Mouse (Mus musculus) left cerebral cortex, postnatal 25 days (tissue): ENCODE measurements around the gene Rac1. TPM values are rescaled to one million over a fixed set of nuclear protein-coding genes. Genes with fewer than 3 reads are reported as not detected.
A peak's percentile ranks its signal among the peaks of the same experiment; 100 is the strongest.
"Not testable (repeated sequence)": the region's sequence is repeated elsewhere in the genome, so short reads cannot be mapped to it uniquely, and the experiment has no call there.

Source experiments
- DNase-seq, 2 experiments: peaks; one replicate each; pipeline ENCODE4 v3.0.0; 2022; ENCODE audit warnings: low spot score in 2 of 2, mixed read lengths in 1 of 2
- intact Hi-C: fragments of 180-260 bp; cut with DNase I; formaldehyde crosslinking; loops from one replicate; pipeline ENCODE4 v1.15.1; 2025
- total RNA-seq, 2 experiments: library from RNA; stranded (reverse); gene quantifications; 2 replicates each; pipeline ENCODE4 v1.2.3; 2021

Rac1 gene
- total RNA-seq, 2 experiments from 2014 or later = 354 to 378 TPM

DNA sequence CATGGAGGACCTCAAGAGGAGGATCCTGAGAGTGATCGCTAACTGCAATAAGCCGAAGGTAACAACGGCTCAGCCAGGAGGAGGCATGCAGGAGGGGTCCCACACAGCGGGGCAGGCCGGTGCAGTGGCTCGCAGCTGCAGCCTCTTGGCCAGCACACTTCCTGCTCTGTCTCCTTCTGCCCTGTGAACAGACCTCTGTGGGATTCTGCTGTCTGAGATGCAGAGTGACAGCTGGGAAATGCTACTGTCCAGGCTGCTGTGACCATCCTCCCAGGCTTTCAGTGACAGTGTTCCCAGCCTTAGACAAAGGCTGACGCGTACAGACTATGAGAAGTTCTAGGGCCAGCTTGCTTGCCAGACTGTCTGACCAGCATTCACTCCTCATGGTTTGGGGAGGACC is 26.7 kb downstream of the Rac1 start:
- intact Hi-C loops = no loop called here
- no peak for DNase-seq

DNA sequence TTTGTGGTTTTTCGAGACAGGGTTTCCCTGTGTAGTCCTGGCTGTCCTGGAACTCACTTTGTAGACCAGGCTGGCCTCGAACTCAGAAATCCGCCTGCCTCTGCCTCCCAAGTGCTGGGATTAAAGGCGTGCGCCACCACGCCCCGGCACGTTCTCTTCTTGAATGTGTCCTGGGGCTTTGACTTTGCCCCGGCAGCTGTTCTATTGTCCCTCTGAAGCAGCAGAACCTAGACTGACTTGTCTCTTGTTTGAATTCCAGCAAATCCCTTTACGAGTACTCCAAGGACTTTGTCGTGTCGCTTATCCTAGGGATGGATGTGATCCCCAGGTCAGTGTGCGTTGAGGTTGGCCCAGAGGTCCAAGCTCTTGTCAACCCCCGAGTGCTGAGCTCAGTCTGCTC is 27.1 kb downstream of the Rac1 start:
- DNase-seq, intact Hi-C loops: not testable (repeated sequence)

DNA sequence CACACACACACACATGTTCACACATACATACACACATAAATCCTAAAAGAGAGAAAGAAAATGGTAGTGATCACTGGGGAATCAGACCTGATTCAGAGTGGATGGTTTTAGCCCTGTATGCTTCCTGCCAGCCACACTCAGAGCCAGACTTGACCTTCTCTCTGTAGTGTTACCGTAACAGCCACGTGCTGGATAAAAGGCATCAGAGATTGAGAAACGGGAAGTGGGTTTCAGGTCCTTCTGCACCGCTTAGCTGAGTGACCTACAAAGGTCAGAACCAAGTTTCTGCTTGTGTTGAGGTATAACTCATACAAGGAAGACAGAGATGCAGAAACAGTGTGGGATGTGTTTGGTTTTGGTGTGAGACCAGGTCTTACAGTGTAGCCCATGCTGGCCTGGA is 28.1 kb downstream of the Rac1 start:
- no peak for DNase-seq
- intact Hi-C loops = no loop called here

DNA sequence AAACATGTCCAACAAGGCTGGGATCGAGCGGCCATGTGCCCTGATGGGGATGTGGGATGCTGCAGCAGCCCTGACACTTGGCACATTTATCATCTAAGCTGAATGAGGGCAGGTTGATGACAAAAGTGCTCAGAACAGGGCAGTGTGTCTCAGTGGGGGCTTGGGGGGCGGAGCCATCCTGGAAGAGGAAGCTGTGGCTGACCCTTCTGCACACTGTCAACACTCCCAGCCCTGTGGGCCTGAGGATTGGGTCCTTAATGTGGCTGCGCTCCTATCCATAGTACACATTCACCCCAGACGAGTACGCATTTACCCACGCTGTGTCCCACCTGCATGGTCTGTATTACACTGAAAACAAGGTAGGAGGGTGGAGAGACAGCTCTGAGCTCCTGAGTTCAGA is 28.6 kb downstream of the Rac1 start:
- intact Hi-C loops = no loop called here
- DNase-seq = no peak

DNA sequence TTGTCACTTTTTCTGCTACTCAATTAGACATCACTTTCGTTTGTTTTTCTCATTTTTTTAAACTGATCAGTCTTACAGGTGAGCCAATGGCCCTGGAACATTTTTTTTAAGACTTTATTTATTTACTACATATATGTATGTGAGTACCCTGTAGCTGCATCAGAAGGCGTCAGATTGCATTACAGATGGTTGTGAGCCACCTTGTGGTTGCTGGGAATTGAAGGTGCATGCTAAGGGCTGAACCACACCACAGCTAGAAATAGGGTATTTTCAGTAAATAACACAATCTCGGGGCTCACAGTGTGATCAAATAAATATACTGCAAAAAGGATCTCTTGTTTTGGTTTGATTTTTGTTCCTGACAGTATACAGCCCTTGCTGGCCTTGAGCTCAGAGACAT is 30.4 kb downstream of the Rac1 start:
- no peak for DNase-seq

GRCm38 (mm10) chr5:143495708-143496107 is 32.1 kb downstream of the Rac1 start:
- intact Hi-C loops = no loop called here
- no peak for DNase-seq

More for the DNA sequence above, 30.4 kb downstream of the Rac1 start:
- intact Hi-C loops = no loop called here

DNA sequence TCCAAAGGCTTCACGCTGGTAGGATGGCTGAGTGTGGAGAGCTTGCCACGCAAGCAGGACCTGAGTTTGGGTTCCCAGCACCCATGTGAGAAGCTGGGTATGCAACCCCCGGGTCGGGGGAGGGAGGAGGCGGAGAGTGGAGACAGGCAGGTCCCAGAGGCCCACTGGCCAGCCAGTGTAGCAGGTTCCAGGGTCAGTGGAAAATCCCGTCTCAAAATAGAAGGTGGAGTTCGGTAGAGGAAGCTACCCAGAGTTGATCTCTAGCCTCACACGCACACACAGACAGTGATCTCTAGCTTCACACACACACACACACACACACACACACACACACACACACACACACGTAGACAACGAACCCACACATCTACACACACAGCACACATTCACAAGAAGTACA is 34.7 kb downstream of the Rac1 start:
- no peak for DNase-seq
- intact Hi-C loops = no loop called here

- DNase-seq = no peak
- intact Hi-C loops = no loop called here
Observed at GRCm38 (mm10) chr5:143491736-143492135, 36.1 kb downstream of the Rac1 start.

DNA sequence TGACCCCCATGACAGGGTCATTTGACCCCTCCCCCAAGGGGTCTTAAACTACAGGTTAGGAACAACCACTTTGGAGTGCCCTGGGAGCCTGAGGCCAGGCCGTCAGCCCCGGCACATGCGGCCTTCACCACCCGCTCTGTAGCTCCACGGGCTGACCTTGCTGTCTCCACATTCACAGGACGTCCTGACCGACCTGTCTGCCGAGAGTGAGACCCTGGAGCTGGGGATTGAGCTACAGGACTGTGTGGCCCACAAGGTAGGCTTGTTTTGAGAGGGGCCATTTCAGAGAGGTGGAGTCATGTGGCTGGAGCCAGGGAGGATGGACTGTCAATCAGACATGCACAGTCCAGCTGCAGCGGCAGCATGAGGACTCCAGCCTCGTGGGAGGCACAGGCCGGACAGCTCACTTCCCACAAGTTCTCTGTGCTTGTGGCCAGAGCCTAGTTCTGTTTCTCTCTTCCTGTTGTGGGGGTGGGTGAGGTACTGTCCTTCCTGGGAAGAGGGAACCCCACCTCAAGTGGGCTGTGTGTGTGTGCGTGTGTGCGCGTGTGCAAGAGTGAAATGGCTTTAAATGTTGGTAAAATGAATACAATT is 38.0 kb downstream of the Rac1 start:
- DNase-seq = no peak
- intact Hi-C loops = no loop called here

DNA sequence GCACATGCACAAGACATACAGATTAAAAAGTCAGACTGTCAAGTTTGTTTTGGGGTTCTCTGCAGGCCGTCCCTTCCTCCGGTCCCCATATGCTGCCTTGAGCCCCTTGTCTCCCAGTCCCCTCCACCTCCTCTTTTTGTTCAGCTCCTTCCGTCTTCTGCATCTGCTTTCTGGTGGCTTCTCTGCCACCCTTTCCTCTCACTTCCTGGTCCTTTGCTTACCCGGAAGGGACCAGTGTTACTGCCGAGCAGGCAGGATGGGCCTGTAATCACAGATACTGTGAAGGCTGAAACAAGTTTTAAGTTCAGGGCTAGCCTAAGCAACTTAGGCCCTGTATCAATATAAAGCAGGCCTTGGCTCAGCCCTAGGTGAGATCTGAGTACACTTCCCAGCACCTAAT is 39.8 kb downstream of the Rac1 start:
- intact Hi-C loops = no loop called here
- DNase-seq = no peak

DNA sequence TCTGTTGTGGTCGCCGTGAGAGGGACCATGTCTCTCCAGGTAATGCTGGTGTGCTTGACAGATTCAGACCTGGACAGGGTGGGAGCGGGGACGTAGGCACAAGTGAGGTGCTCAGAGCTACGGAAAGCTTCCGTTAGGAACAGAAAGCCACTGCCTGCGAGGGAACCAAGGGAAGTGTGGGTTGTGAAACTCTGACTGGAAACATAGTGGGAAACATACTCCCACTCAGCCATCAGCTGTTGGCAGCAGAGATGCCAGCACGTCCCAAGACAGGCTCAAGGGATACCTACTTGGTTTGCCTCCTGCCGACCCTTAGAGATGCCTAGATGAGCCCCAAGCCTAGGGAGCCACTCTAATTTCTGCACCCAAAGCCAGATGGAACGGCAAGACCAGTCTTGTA is 40.6 kb downstream of the Rac1 start:
- peak in 1 of 2 experiments; percentile 51 for DNase-seq
- intact Hi-C loops = no loop called here

DNA sequence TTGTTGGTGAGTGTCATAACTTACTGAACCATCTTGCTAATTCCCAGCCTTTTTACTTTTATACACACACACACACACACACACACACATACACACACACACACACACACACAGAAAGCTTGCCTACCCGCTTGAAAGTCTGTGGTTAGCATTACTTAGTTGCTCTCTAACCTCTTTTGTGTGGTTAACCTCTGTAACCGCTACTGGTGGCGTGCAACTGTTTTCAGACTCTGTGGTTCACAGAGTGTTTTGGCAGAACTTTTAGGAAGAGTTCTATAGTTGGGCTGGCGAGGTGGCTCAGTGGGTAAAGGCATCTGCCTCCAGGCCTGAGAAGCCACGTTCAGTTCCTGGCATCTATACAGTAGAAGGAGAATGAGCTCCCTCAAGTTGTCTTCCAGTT is 42.9 kb downstream of the Rac1 start:
- no peak for DNase-seq
- intact Hi-C loops = no loop called here

DNA sequence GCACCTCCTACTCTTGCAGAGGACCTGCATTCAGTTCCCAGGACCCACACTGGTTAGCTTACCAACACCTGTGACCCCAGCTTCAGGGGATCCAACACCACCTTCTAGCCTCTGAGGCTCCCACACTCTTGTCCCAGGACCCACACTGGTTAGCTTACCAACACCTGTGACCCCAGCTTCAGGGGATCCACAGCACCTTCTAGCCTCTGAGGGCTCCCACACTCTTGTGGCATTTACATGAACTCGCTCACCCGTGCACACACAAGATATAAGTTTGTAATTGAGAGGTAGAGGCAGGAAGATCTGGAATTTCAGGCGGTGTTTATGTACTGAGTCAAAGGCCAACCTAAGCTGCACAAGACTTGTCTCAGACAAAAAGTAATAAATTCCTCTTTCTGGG is 49.9 kb downstream of the Rac1 start:
- intact Hi-C loops = loop anchor here (10.0 kb wide), 1 partner anchor 513 kb away; the partner anchor contains the start of gene Fscn1
- no peak for DNase-seq

DNA sequence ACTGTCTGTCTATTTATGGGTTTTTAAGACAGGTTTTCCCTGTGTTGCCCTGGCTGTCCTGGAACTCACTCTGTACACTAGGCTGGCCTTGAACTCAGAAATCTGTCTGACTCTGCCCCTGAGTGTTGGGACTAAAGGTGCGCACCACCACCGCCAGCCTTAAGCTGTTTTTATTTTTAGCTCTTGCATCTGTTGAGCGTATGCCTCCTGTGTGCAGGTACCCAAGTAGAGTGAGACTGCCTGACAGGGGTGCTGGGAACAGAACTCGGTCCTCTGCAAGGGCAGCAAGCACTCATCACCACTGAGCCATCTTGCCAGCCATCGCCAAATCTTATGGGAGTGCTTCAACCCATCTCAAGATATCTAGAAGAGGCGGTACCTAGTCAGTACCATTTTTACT is 51.8 kb downstream of the Rac1 start:
- no peak for DNase-seq
- intact Hi-C loops = loop anchor here (10.0 kb wide), 1 partner anchor 511 kb away; the partner anchor contains the start of gene Fscn1

DNA sequence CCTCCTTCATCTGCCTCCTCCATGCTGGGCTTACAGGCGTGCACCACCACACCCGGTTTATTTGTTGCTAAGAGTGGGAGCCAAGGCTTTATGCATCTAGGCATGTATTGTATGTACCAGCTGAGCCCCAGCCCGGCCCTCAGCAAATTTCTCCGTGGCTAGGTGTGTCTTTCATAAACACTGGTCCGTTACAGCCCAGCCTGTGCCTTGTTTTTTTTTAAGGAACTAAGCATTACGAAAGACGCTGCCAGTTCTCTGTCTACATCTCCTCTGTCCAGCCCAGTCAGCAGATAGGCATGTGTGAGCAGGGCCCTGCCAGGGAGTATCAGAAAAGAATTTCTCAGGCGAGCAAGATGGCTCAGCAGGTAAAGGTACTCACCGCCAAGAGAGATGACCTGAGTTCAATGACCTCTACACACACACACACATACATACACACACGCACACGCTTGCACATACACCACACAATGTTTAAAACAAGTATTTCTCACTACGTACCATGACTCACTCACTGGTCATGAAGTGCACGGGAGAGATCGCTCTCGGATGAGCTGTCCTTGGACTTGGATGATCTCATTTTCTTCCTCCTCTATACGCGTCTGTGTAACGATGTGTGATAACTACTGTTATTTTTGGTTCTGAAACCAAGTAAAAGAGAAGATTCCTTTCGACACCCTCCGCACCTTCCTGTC is 52.5 kb downstream of the Rac1 start:
- intact Hi-C loops = loop anchor here (10.0 kb wide), 1 partner anchor 510 kb away; the partner anchor contains the start of gene Fscn1

DNA sequence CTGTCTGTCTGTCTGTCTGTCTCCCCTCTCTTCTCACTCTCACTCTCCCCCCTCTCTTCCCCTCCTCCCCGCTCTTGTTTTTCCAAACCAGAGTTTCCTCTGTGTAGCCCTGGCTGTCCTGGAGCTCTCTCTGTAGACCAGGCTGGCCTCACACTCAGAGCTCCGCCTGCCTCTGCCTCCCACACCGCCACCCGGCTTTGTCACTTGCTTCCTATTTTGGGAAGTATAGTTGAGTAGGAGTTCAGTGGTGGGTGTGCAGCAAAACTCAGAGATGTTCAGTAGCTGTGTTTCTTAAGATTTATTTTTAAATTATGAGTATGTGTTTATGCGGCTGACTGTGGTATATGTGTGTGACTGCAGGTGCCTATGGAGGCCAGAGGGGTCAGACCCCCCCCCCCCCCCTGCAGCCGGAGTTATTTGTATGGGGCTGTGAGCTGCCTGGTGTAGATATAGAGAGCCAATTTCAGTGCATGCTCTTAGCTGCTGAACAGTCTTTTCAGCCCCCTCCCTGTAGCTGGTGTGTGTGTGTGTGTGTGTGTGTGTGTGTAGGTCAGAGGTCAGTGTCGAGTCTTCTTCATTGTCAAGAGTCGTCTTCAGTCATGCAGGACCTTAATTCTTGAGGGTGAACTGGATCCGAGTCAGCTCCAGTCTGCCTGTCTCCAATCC is 55.8 kb downstream of the Rac1 start:
- peak; percentile 54 to 94 for DNase-seq
- intact Hi-C loops = loop anchor here (10.0 kb wide), 1 partner anchor 507 kb away; the partner anchor contains the start of gene Fscn1

More for the DNA sequence above, 52.5 kb downstream of the Rac1 start:
- peak in 1 of 2 experiments; percentile 73 for DNase-seq

DNA sequence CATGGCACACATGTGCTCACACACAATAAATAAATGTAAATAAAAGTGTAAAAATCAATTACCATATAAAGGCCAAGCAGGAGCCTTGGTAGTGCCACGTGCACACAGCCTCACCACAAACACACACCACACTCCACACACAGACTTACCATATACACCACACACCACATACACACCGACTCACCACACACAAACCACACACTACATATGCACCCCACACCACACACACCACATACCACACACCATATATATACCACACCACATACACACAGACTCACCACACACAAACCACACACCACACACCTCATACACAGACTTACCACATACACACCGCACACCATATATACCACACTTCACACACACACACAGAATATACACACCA is 56.7 kb downstream of the Rac1 start:
- intact Hi-C loops = loop anchor here (10.0 kb wide), 1 partner anchor 506 kb away; the partner anchor contains the start of gene Fscn1

DNA sequence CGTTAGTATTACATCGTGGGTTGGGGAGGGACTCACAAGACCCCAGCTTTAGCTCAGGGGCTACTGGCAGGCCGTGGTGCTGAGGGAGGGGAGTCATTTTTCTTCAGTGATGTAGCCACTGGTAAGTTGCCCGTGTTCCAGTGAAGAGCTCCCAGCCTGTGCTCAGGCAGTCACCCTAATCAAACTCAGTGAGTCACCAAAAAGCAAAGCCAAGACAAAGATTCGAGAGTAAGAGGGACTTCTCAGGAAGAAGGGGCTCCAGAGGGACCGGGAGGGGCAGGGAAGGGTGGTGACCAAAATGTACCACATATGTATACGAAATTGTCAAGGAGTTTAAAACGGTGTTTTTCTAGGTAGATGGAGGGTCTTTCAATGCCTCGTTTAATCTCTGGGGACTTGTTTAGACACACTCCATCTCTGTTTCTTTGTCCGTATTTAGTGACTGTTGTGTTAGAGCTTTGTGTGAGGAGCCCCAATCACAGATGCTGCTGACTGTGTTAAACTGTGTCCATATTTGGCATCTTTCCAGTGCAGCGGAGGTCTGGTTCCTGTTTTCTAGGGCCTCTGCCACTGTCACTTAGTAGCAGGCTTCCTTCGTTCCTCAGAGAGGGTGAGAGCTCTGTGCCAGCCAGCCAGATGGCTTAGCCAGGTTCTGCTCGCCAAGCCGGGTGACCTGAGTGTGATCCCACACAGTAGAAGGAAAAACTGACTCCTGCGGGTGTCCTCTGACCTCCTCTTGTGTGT is 57.2 kb downstream of the Rac1 start:
- intact Hi-C loops = loop anchor here (10.0 kb wide), 1 partner anchor 506 kb away; the partner anchor contains the start of gene Fscn1
- DNase-seq = peak; percentile 57 to 74

More for the DNA sequence above, 56.7 kb downstream of the Rac1 start:
- DNase-seq = no peak

DNA sequence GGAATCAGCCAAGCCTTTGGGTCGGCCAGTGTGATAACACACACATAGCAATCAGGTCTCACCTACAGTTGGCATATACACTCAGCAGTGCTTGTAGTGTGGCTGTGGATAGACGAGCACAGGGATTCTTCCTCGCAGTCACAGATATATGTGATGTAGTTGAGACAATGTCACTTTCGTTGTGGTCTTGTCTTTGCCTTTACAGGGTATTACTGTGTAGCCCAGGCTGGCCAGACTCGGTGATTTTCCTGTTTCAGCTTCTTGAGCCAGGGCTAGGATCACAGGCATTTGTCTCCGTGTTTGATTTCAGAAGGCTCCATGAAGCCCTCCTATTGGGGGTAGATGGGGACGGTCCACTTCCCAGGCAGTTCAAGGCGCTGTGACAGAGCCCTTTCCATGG is 58.2 kb downstream of the Rac1 start:
- intact Hi-C loops = loop anchor here (10.0 kb wide), 1 partner anchor 505 kb away; the partner anchor contains the start of gene Fscn1
- DNase-seq = no peak

GRCm38 (mm10) chr5:143467931-143468330 is 59.9 kb downstream of the Rac1 start:
- no peak for DNase-seq
- intact Hi-C loops = no loop called here
